Mouse (Mus musculus): ENCODE measurements around the gene B4galt4. TPM values are rescaled to one million over a fixed set of nuclear protein-coding genes. Genes with fewer than 3 reads are reported as not detected.

Gene B4galt4
- polyA plus RNA-seq, 1 experiment from 2014 or later: 37.4 TPM

- peaks cover 39% of the 10 kb centered on the region for H3K4me1 ChIP-seq
- no peak overlapping the region for H3K4me2 ChIP-seq
- H3K4me3 ChIP-seq: no peak overlapping the region
- WGBS: 42% methylated on average over 7 of the region's 7 CpGs
- ATAC-seq (ENCODE audit: borderline replicate concordance, extremely low read depth, low FRiP score, low TSS enrichment): peak; percentile 89
- H3K27me3 ChIP-seq: no peaks in the 10 kb centered on the region
- H3K27ac ChIP-seq: peak overlapping the region; percentile 62
- no peaks in the 10 kb centered on the region for H3K9me3 ChIP-seq
- H3K9ac ChIP-seq: no peak overlapping the region
- no peaks in the 10 kb centered on the region for H3K36me3 ChIP-seq
These were observed 33.1 kb downstream of the B4galt4 start for GRCm38 (mm10) chr16:38774964-38775746.

- Histone ChIP-seq H3K4me1 (peaks cover 39% of the 10 kb centered on the region), H3K27me3 (no peaks in the 10 kb centered on the region), H3K4me2 (no peak overlapping the region), H3K9ac (no peak overlapping the region), H3K4me3 (no peak overlapping the region), H3K27ac (no peak overlapping the region), H3K36me3 (no peaks in the 10 kb centered on the region), H3K9me3 (no peaks in the 10 kb centered on the region)
- ATAC-seq (ENCODE audit: borderline replicate concordance, extremely low read depth, low FRiP score, low TSS enrichment): no peak
- 55% methylated on average over 6 of the region's 6 CpGs for WGBS
These were observed 34.3 kb downstream of the B4galt4 start for GRCm38 (mm10) chr16:38776342-38776741.

GRCm38 (mm10) chr16:38780960-38781572, 39.0 kb downstream of the B4galt4 start:
- no peak overlapping the region for H3K4me3 ChIP-seq
- ATAC-seq (ENCODE audit: borderline replicate concordance, extremely low read depth, low FRiP score, low TSS enrichment): no peak
- no peak overlapping the region for H3K27ac ChIP-seq
- peaks cover 14% of the 10 kb centered on the region; the same call in 1 of the 2 replicates for H3K4me1 ChIP-seq
- WGBS: 93% methylated on average over 7 of the region's 7 CpGs
- H3K4me2 ChIP-seq: no peak overlapping the region
- H3K36me3 ChIP-seq: no peaks in the 10 kb centered on the region
- H3K27me3 ChIP-seq: no peaks in the 10 kb centered on the region
- H3K9me3 ChIP-seq: no peaks in the 10 kb centered on the region
- H3K9ac ChIP-seq: no peak overlapping the region

GRCm38 (mm10) chr16:38781946-38782345, 39.9 kb downstream of the B4galt4 start:
- Histone ChIP-seq H3K9me3 (no peaks in the 10 kb centered on the region), H3K4me1 (peaks cover 11% of the 10 kb centered on the region; the same call in 1 of the 2 replicates), H3K9ac (no peak overlapping the region), H3K27me3 (no peaks in the 10 kb centered on the region), H3K36me3 (no peaks in the 10 kb centered on the region), H3K4me2 (no peak overlapping the region), H3K4me3 (no peak overlapping the region), H3K27ac (no peak overlapping the region)
- ATAC-seq (ENCODE audit: borderline replicate concordance, extremely low read depth, low FRiP score, low TSS enrichment): no peak
- WGBS: 60% methylated on average over 2 of the region's 2 CpGs

- ATAC-seq (ENCODE audit: borderline replicate concordance, extremely low read depth, low FRiP score, low TSS enrichment): no peak
- no peaks in the 10 kb centered on the region for H3K27me3 ChIP-seq
- H3K27ac ChIP-seq: no peak overlapping the region
- H3K4me2 ChIP-seq: no peak overlapping the region
- peaks cover 11% of the 10 kb centered on the region; the same call in 1 of the 2 replicates for H3K4me1 ChIP-seq
- H3K9ac ChIP-seq: no peak overlapping the region
- no peak overlapping the region for H3K4me3 ChIP-seq
- WGBS: 45% methylated on average over 2 of the region's 2 CpGs
- no peaks in the 10 kb centered on the region for H3K9me3 ChIP-seq
- no peaks in the 10 kb centered on the region for H3K36me3 ChIP-seq
These were observed 40.5 kb downstream of the B4galt4 start for GRCm38 (mm10) chr16:38782524-38783067.

GRCm38 (mm10) chr16:38785301-38785700, 43.2 kb downstream of the B4galt4 start:
- no peaks in the 10 kb centered on the region for H3K9me3 ChIP-seq
- H3K27me3 ChIP-seq: no peaks in the 10 kb centered on the region
- no peak overlapping the region for H3K9ac ChIP-seq
- H3K27ac ChIP-seq: no peak overlapping the region
- peaks cover 11% of the 10 kb centered on the region; the same call in 1 of the 2 replicates for H3K4me1 ChIP-seq
- no peak for ATAC-seq (ENCODE audit: borderline replicate concordance, extremely low read depth, low FRiP score, low TSS enrichment)
- H3K4me3 ChIP-seq: no peak overlapping the region
- no peaks in the 10 kb centered on the region for H3K36me3 ChIP-seq
- WGBS: 73% methylated on average over 7 of the region's 7 CpGs
- H3K4me2 ChIP-seq: no peak overlapping the region

GRCm38 (mm10) chr16:38789016-38789415, 47.0 kb downstream of the B4galt4 start:
- ATAC-seq (ENCODE audit: borderline replicate concordance, extremely low read depth, low FRiP score, low TSS enrichment): no peak
- H3K27me3 ChIP-seq: no peaks in the 10 kb centered on the region
- 78% methylated on average over 2 of the region's 2 CpGs for WGBS
- no peaks in the 10 kb centered on the region for H3K36me3 ChIP-seq
- no peak overlapping the region for H3K4me2 ChIP-seq
- H3K27ac ChIP-seq: no peak overlapping the region
- no peak overlapping the region for H3K9ac ChIP-seq
- peaks cover 19% of the 10 kb centered on the region for H3K4me1 ChIP-seq
- H3K9me3 ChIP-seq: no peaks in the 10 kb centered on the region
- H3K4me3 ChIP-seq: no peak overlapping the region

GRCm38 (mm10) chr16:38789966-38790365, 47.9 kb downstream of the B4galt4 start:
- H3K36me3 ChIP-seq: no peaks in the 10 kb centered on the region
- no peaks in the 10 kb centered on the region for H3K9me3 ChIP-seq
- no peaks in the 10 kb centered on the region for H3K27me3 ChIP-seq
- no peak overlapping the region for H3K9ac ChIP-seq
- H3K4me3 ChIP-seq: no peak overlapping the region
- H3K27ac ChIP-seq: no peak overlapping the region
- H3K4me2 ChIP-seq: no peak overlapping the region
- no peak for ATAC-seq (ENCODE audit: borderline replicate concordance, extremely low read depth, low FRiP score, low TSS enrichment)
- WGBS: 71% methylated on average over 3 of the region's 3 CpGs
- H3K4me1 ChIP-seq: peaks cover 17% of the 10 kb centered on the region

- no peak overlapping the region for H3K4me3 ChIP-seq
- H3K9ac ChIP-seq: no peak overlapping the region
- peak; percentile 80; the same call in 1 of the 2 replicates for ATAC-seq (ENCODE audit: borderline replicate concordance, extremely low read depth, low FRiP score, low TSS enrichment)
- H3K27ac ChIP-seq: no peak overlapping the region
- H3K4me1 ChIP-seq: peaks cover 8% of the 10 kb centered on the region; the same call in 1 of the 2 replicates
- no peaks in the 10 kb centered on the region for H3K9me3 ChIP-seq
- WGBS: 41% methylated on average over 6 of the region's 6 CpGs
- H3K4me2 ChIP-seq: no peak overlapping the region; the same call in 1 of the 2 replicates
- no peaks in the 10 kb centered on the region for H3K36me3 ChIP-seq
- H3K27me3 ChIP-seq: no peaks in the 10 kb centered on the region
These were observed 51.1 kb downstream of the B4galt4 start for GRCm38 (mm10) chr16:38793120-38793519.

GRCm38 (mm10) chr16:38798957-38799450, 56.9 kb downstream of the B4galt4 start:
- H3K27ac ChIP-seq: peak overlapping the region; percentile 18; the same call in 1 of the 2 replicates
- H3K9me3 ChIP-seq: no peaks in the 10 kb centered on the region
- peak; percentile 43; the same call in 1 of the 2 replicates for ATAC-seq (ENCODE audit: borderline replicate concordance, extremely low read depth, low FRiP score, low TSS enrichment)
- WGBS: 25% methylated on average over 3 of the region's 3 CpGs
- no peak overlapping the region for H3K9ac ChIP-seq
- no peak overlapping the region for H3K4me3 ChIP-seq
- H3K4me2 ChIP-seq: no peak overlapping the region; the same call in 1 of the 2 replicates
- no peaks in the 10 kb centered on the region for H3K36me3 ChIP-seq
- H3K4me1 ChIP-seq: peaks cover 15% of the 10 kb centered on the region
- H3K27me3 ChIP-seq: no peaks in the 10 kb centered on the region

- no peak within 1 kb of the TSS for H3K4me3 ChIP-seq
- peak within 1 kb of the TSS; percentile 18; the same call in 1 of the 2 replicates for H3K27ac ChIP-seq
- H3K9ac ChIP-seq: no peak within 1 kb of the TSS
- H3K4me1 ChIP-seq: peaks cover 15% of the 10 kb centered on the region
- peak within 1 kb of the TSS; percentile 22; the same call in 1 of the 2 replicates for H3K4me2 ChIP-seq
- no peaks in the 10 kb centered on the region for H3K9me3 ChIP-seq
- no peaks in the 10 kb centered on the region for H3K27me3 ChIP-seq
- 27% methylated on average over 10 of the region's 10 CpGs for WGBS
- no peaks in the 10 kb centered on the region for H3K36me3 ChIP-seq
- ATAC-seq (ENCODE audit: borderline replicate concordance, extremely low read depth, low FRiP score, low TSS enrichment): peak; percentile 66; the same call in 1 of the 2 replicates
These were observed 58.0 kb downstream of the B4galt4 start, which contains the start of gene Upk1b for GRCm38 (mm10) chr16:38800091-38800490. TSS of gene Upk1b (minus strand) at chr16:38800328.

Data from lung, embryonic 15.5 days (tissue).